Mouse (Mus musculus) intestine, postnatal 0 days (tissue): ENCODE measurements at regions not wholly inside any gene's neighbourhood (a gene's known extent, or its start where the extent isn't known, plus 50 kb on each side); places are given as distances from the start of the nearest gene placed in this dataset.

Experiments used
- ATAC-seq: fragments of 200-750 bp; cut with Nextera tagmentation; 2 replicates; pipeline ENCODE4 v1.8.0; 2017; ENCODE audit warnings: mild to moderate bottlenecking, moderate TSS enrichment, moderate library complexity
- H3K27ac ChIP-seq: fragments of 300-500 bp; sonication (generic); 2 replicates; pipeline ENCODE4 v1.5.1; 2014; ENCODE audit warnings: mild to moderate bottlenecking, low read depth, low read length, moderate library complexity
- H3K27me3 ChIP-seq: fragments of 300-500 bp; sonication (generic); replicated peaks from 2 replicates; pipeline ENCODE4 v1.6.1; 2014; ENCODE audit warnings: low read length, mixed read lengths; ENCODE audit not compliant: control insufficient read depth, insufficient read depth
- H3K36me3 ChIP-seq: fragments of 300-500 bp; sonication (generic); 2 replicates; pipeline ENCODE4 v1.6.1; 2014; ENCODE audit warnings: mild to moderate bottlenecking, moderate library complexity; ENCODE audit not compliant: control insufficient read depth, insufficient read depth
- H3K4me1 ChIP-seq: fragments of 300-500 bp; sonication (generic); replicated peaks from 2 replicates; pipeline ENCODE4 v1.6.1; 2014; ENCODE audit warnings: antibody characterized with exemption, low read length, mixed read lengths; ENCODE audit not compliant: control insufficient read depth, insufficient read depth
- H3K4me2 ChIP-seq: fragments of 300-500 bp; sonication (generic); replicated peaks from 2 replicates; pipeline ENCODE4 v1.6.1; 2014; ENCODE audit warnings: low read depth, mild to moderate bottlenecking, moderate library complexity
- H3K4me3 ChIP-seq: fragments of 300-500 bp; sonication (generic); 2 replicates; pipeline ENCODE4 v1.5.1; 2014; ENCODE audit warnings: low read depth, low read length
- H3K9ac ChIP-seq: fragments of 300-500 bp; sonication (generic); 2 replicates; pipeline ENCODE4 v1.6.1; 2014; ENCODE audit warnings: mild to moderate bottlenecking, low read depth, low read length
- H3K9me3 ChIP-seq: fragments of 300-500 bp; sonication (generic); 2 replicates; pipeline ENCODE4 v1.6.1; 2016; ENCODE audit warnings: mixed run types; ENCODE audit not compliant: control insufficient read depth
- CTCF ChIP-seq: sonication (generic); IDR thresholded peaks from 2 replicates; pipeline ENCODE4 v1.5.1; 2016; ENCODE audit warnings: low read depth, mild to moderate bottlenecking, control low read depth, antibody characterized with exemption, moderate library complexity
- WGBS: fragments of 180-500 bp; shearing (Covaris S2); extraction: QIAGEN DNeasy Blood & Tissue Kit; methylation state at CpG from one replicate; pipeline ENCODE4 v1.1.7; 2014; 5-methylcytosine and 5-hydroxymethylcytosine counted together

GRCm38 (mm10) chr14:102243806-102244536 lies 514.2 kb downstream of the Lmo7 start:
- Histone ChIP-seq H3K27me3 (no peaks in the 10 kb centered on the region), H3K4me1 (no peaks in the 10 kb centered on the region), H3K4me3 (no peak overlapping the region), H3K9me3 (no peaks in the 10 kb centered on the region), H3K9ac (no peak overlapping the region), H3K4me2 (no peak overlapping the region), H3K27ac (no peak overlapping the region), H3K36me3 (no peaks in the 10 kb centered on the region)
- ATAC-seq = no peak
- WGBS = 54% methylated on average over 4 of the region's 4 CpGs
- no peak for TF ChIP-seq CTCF

- Histone ChIP-seq H3K9me3 (no peaks in the 10 kb centered on the region), H3K4me2 (no peak overlapping the region), H3K27ac (no peak overlapping the region), H3K27me3 (no peaks in the 10 kb centered on the region), H3K4me3 (no peak overlapping the region), H3K4me1 (no peaks in the 10 kb centered on the region), H3K36me3 (no peaks in the 10 kb centered on the region), H3K9ac (no peak overlapping the region)
- no peak for ATAC-seq
- TF ChIP-seq CTCF = no peak
- 40% methylated on average over 7 of the region's 7 CpGs for WGBS
Observed at GRCm38 (mm10) chr14:102216581-102217368, 487.0 kb downstream of the Lmo7 start.

- Histone ChIP-seq H3K9me3 (no peaks in the 10 kb centered on the region), H3K27ac (no peak overlapping the region), H3K9ac (no peak overlapping the region), H3K4me1 (no peaks in the 10 kb centered on the region), H3K36me3 (no peaks in the 10 kb centered on the region), H3K4me2 (no peak overlapping the region), H3K27me3 (no peaks in the 10 kb centered on the region), H3K4me3 (no peak overlapping the region)
- no peak for TF ChIP-seq CTCF
- WGBS = 69% methylated on average over 4 of the region's 4 CpGs
- no peak for ATAC-seq
Observed at GRCm38 (mm10) chr14:102215267-102215964, 485.7 kb downstream of the Lmo7 start.

- Histone ChIP-seq H3K27ac (no peak overlapping the region), H3K9me3 (no peaks in the 10 kb centered on the region), H3K36me3 (no peaks in the 10 kb centered on the region), H3K27me3 (no peaks in the 10 kb centered on the region), H3K4me2 (no peak overlapping the region), H3K4me1 (no peaks in the 10 kb centered on the region), H3K4me3 (no peak overlapping the region), H3K9ac (no peak overlapping the region)
- no peak for TF ChIP-seq CTCF
- 88% methylated on average over 2 of the region's 2 CpGs for WGBS
- ATAC-seq = no peak
Observed at GRCm38 (mm10) chr14:102212079-102212478, 482.3 kb downstream of the Lmo7 start.

- Histone ChIP-seq H3K4me2 (no peak overlapping the region), H3K27me3 (no peaks in the 10 kb centered on the region), H3K9ac (no peak overlapping the region), H3K36me3 (no peaks in the 10 kb centered on the region), H3K4me1 (no peaks in the 10 kb centered on the region), H3K27ac (no peak overlapping the region), H3K4me3 (no peak overlapping the region), H3K9me3 (no peaks in the 10 kb centered on the region)
- TF ChIP-seq CTCF = no peak
- no peak for ATAC-seq
- WGBS = 87% methylated on average over 10 of the region's 10 CpGs
Observed at GRCm38 (mm10) chr14:102204881-102205671, 475.3 kb downstream of the Lmo7 start.
